ENCODE assay signal across 30 mouse cellular contexts in genomic region chr4:63845760-63846159, GRCm38 (mm10). TPM values are rescaled to one million over a fixed set of nuclear protein-coding genes. Genes with fewer than 3 reads are reported as not detected.
DNase-seq lines count a peak whose midpoint lies in the region; ATAC-seq and TF ChIP-seq lines count a peak whose summit lies in the region.
"Had no signal": no experiment of that assay in that cellular context is flagged by ENCODE, and none has a peak within 500 bp of the region (broad histone marks: within the 10 kb centered on the region; RNA-seq: fewer than 3 reads in every experiment).

No protein-coding gene starts in this region.

- no peak for ATAC-seq in midbrain, embryonic 11.5 days (ENCODE audit: low FRiP score)
- peak; percentile 11 for ATAC-seq in activated CD4-positive, CD25-positive, alpha-beta regulatory T cell, adult 4 months
- ATAC-seq: forebrain, embryonic 16.5 days; hindbrain, postnatal 0 days; intestine, embryonic 16.5 days; Patski had no signal

- DNase-seq in midbrain, embryonic 11.5 days (ENCODE audit: low spot score, missing footprints): peak; percentile 33
- no peak for DNase-seq in midbrain, embryonic 10.5 days (ENCODE audit: low spot score)
- DNase-seq in natural killer cell, adult 2 months (ENCODE audit: low spot score in 2 of 2): no peak
- DNase-seq in lung, postnatal 36 days: no peak
- DNase-seq: adrenal gland, adult 2 months; adrenal gland, postnatal 25 days; cerebellum, adult 11-12 months; cerebellum, adult 8-10 months; cerebellum, postnatal 36 days; embryo, embryonic 11 days; gastrocnemius, postnatal 10 days; gastrocnemius, postnatal 36 days; heart, adult 2 months; heart, postnatal 14 days; heart, postnatal 4 days had no signal

- 72% methylated on average over 2 of the region's 2 CpGs for WGBS in midbrain, embryonic 11.5 days
- WGBS in midbrain, embryonic 10.5 days: 71% methylated on average over 2 of the region's 2 CpGs

- H3K27ac ChIP-seq in midbrain, embryonic 11.5 days (ENCODE audit: low read depth, low read length): no peak overlapping the region
- H3K27ac ChIP-seq in midbrain, embryonic 10.5 days (replicated peaks): no peak overlapping the region
- H3K27ac ChIP-seq: embryonic facial prominence, embryonic 10.5 days; embryonic facial prominence, embryonic 13.5 days; forebrain, embryonic 12.5 days; heart, adult 2 months; heart, embryonic 10.5 days; heart, embryonic 13.5 days; hindbrain, embryonic 14.5 days; hindbrain, postnatal 0 days had no signal

- H3K4me1 ChIP-seq in midbrain, embryonic 11.5 days (ENCODE audit: control insufficient read depth, insufficient read depth, low read length): no peaks in the 10 kb centered on the region
- H3K4me1 ChIP-seq in midbrain, embryonic 10.5 days: no peaks in the 10 kb centered on the region
- H3K4me1 ChIP-seq: embryonic facial prominence, embryonic 10.5 days; embryonic facial prominence, embryonic 13.5 days; forebrain, embryonic 12.5 days; heart, embryonic 10.5 days; heart, embryonic 13.5 days had no signal

- no peak overlapping the region for H3K9ac ChIP-seq in midbrain, embryonic 11.5 days (ENCODE audit: low read length)
- H3K9ac ChIP-seq: embryonic facial prominence, embryonic 13.5 days; forebrain, embryonic 12.5 days; heart, embryonic 13.5 days; hindbrain, embryonic 14.5 days had no signal

- no peaks in the 10 kb centered on the region for H3K27me3 ChIP-seq in midbrain, embryonic 11.5 days (ENCODE audit: control insufficient read depth, insufficient read depth, low read length)
- no peaks in the 10 kb centered on the region for H3K27me3 ChIP-seq in midbrain, embryonic 10.5 days (ENCODE audit: low read depth, poor library complexity, severe bottlenecking)
- no peaks in the 10 kb centered on the region for H3K27me3 ChIP-seq in myocyte (ENCODE audit: control insufficient read depth, insufficient read depth, insufficient read length)
- H3K27me3 ChIP-seq: embryonic facial prominence, embryonic 13.5 days; forebrain, embryonic 12.5 days; Patski had no signal

- no peak for TF ChIP-seq POLR2A in myocyte (IDR thresholded peaks at IDR 0.05; ENCODE audit: insufficient read length, low read depth)

- H3K79me2 ChIP-seq in myocyte (ENCODE audit: control insufficient read depth, insufficient read depth): no peaks in the 10 kb centered on the region

- no peak overlapping the region for H3K4me3 ChIP-seq in midbrain, embryonic 11.5 days (ENCODE audit: low read depth, low read length)
- no peak overlapping the region for H3K4me3 ChIP-seq in midbrain, embryonic 10.5 days
- no peak overlapping the region for H3K4me3 ChIP-seq in myocyte
- H3K4me3 ChIP-seq: embryonic facial prominence, embryonic 10.5 days; embryonic facial prominence, embryonic 13.5 days; erythroblast, embryonic 14.5 days; forebrain, embryonic 12.5 days; heart, adult 2 months; heart, embryonic 10.5 days; heart, embryonic 13.5 days had no signal

- H3K4me2 ChIP-seq in midbrain, embryonic 11.5 days: no peak overlapping the region
- H3K4me2 ChIP-seq in myocyte (ENCODE audit: low read depth): no peak overlapping the region
- H3K4me2 ChIP-seq: embryonic facial prominence, embryonic 13.5 days; forebrain, embryonic 12.5 days; heart, embryonic 13.5 days; hindbrain, embryonic 14.5 days had no signal

- H3K9me3 ChIP-seq in midbrain, embryonic 11.5 days (ENCODE audit: control insufficient read depth, low read length): no peaks in the 10 kb centered on the region
- H3K9me3 ChIP-seq in midbrain, embryonic 10.5 days (replicated peaks): no peaks in the 10 kb centered on the region
- H3K9me3 ChIP-seq: embryonic facial prominence, embryonic 10.5 days; embryonic facial prominence, embryonic 13.5 days; forebrain, embryonic 12.5 days; heart, embryonic 10.5 days; heart, embryonic 13.5 days had no signal

- no peak overlapping the region for H3ac ChIP-seq in myocyte (ENCODE audit: control insufficient read depth, insufficient read length)

- H3K36me3 ChIP-seq in midbrain, embryonic 11.5 days (ENCODE audit: control insufficient read depth, insufficient read depth, low read length): no peaks in the 10 kb centered on the region
- no peaks in the 10 kb centered on the region for H3K36me3 ChIP-seq in midbrain, embryonic 10.5 days
- H3K36me3 ChIP-seq in myocyte (ENCODE audit: control insufficient read depth, insufficient read depth): no peaks in the 10 kb centered on the region
- H3K36me3 ChIP-seq: embryonic facial prominence, embryonic 10.5 days; embryonic facial prominence, embryonic 13.5 days; forebrain, embryonic 12.5 days; G1E; heart, embryonic 10.5 days; heart, embryonic 13.5 days had no signal

TF ChIP-seq in myocyte, 11 proteins besides CTCF, POLR2A, EP300 and RAD21:
- TF ChIP-seq USF1 (IDR thresholded peaks at IDR 0.05; ENCODE audit: low read depth): peak; percentile 43
- TF ChIP-seq MYOG (IDR thresholded peaks at IDR 0.05; ENCODE audit: control insufficient read depth in 1 of 3, insufficient read depth in 1 of 3, insufficient read length in 2 of 3, low read depth in 2 of 3): no peak
- TF ChIP-seq MYOD1 (IDR thresholded peaks at IDR 0.05; ENCODE audit: control insufficient read depth in 1 of 3, insufficient read length in 2 of 3, low read depth in 2 of 3): no peak

RNA-seq across cellular contexts. Expression of gene Tnfsf8, which starts 15.4 kb away (rescaled TPM):
- not detected in 2 replicates for polyA plus RNA-seq in midbrain, embryonic 11.5 days (2014; fragmentation: Nextera tagmentation; extraction: Ambion mirVana)
- not detected in 2 replicates for polyA plus RNA-seq in midbrain, embryonic 10.5 days (2016; fragmentation: Nextera tagmentation; extraction: Ambion mirVana)
- polyA plus RNA-seq in activated CD4-positive, CD25-positive, alpha-beta regulatory T cell, adult 4 months (2017; shearing (Covaris generic)): 10 to 100 TPM; 71.6 to 77.3 TPM
- polyA plus RNA-seq in myocyte (2012; fragmentation: generic; extraction: Trizol): 0.02 TPM
- polyA plus RNA-seq: adrenal gland, adult 2 months; embryonic facial prominence, embryonic 10.5 days; erythroblast, embryonic 14.5 days; forebrain, embryonic 12.5 days; G1E; heart, embryonic 10.5 days; heart, embryonic 13.5 days; hindbrain, embryonic 11.5 days; hindbrain, embryonic 14.5 days; Patski had no signal

Comparison
In these comparisons a context has a peak if more than half of its experiments do, and no peak if none do; other contexts are left out.
1. RNA of gene Tnfsf8, which starts 15.4 kb away (polyA plus RNA-seq): 71.6 to 77.3 TPM in activated CD4-positive, CD25-positive, alpha-beta regulatory T cell, adult 4 months; 0.02 TPM in myocyte (single experiment), not detected in midbrain, embryonic 11.5 days and not detected in midbrain, embryonic 10.5 days; every median in the first group is over 10 times any median in the second.